Mouse (Mus musculus): ENCODE results near the gene Lrrc4c.

- TF ChIP-seq POLR2A (IDR thresholded peaks at IDR 0.05; ENCODE audit: borderline replicate concordance, low read depth, low read length) (no peak), CTCF (IDR thresholded peaks at IDR 0.05; ENCODE audit: low read depth, low read length) (no peak)
Measured at GRCm38 (mm10) chr2:96580136-96580733, 262.3 kb downstream of the Lrrc4c start.

Measured in bone marrow macrophage, adult 2 months (primary cell).